Mouse (Mus musculus) liver, embryonic 16.5 days (tissue): ENCODE data around the gene Gimap4. TPM values are rescaled to one million over a fixed set of nuclear protein-coding genes. Genes with fewer than 3 reads are reported as not detected.

Experiments used
- ATAC-seq: fragments of 200-750 bp; cut with Nextera tagmentation; 2 replicates; pipeline ENCODE4 v1.8.0; 2017; ENCODE audit warnings: low read depth, mild to moderate bottlenecking, moderate number of reproducible peaks, moderate library complexity
- H3K27ac ChIP-seq: fragments of 300-500 bp; sonication (generic); 2 replicates; pipeline ENCODE4 v1.5.1; 2014; ENCODE audit warnings: mild to moderate bottlenecking, low read length
- H3K27me3 ChIP-seq: fragments of 300-500 bp; sonication (generic); 2 replicates; pipeline ENCODE4 v1.6.1; 2014; ENCODE audit warnings: low read depth, low read length, mixed read lengths; ENCODE audit not compliant: control insufficient read depth, insufficient read depth
- H3K36me3 ChIP-seq: fragments of 300-500 bp; sonication (generic); 2 replicates; pipeline ENCODE4 v1.6.1; 2014; ENCODE audit warnings: mild to moderate bottlenecking; ENCODE audit not compliant: control insufficient read depth, insufficient read depth
- H3K4me1 ChIP-seq: fragments of 300-500 bp; sonication (generic); 2 replicates; pipeline ENCODE4 v1.6.1; 2014; ENCODE audit warnings: low read depth, low read length, mixed read lengths; ENCODE audit not compliant: control insufficient read depth
- H3K4me2 ChIP-seq: fragments of 300-500 bp; sonication (generic); 2 replicates; pipeline ENCODE4 v1.6.1; 2014; ENCODE audit warnings: low read depth, low read length, mixed read lengths
- H3K4me3 ChIP-seq: fragments of 300-500 bp; sonication (generic); 2 replicates; pipeline ENCODE4 v1.5.1; 2014; ENCODE audit warnings: low read depth, mild to moderate bottlenecking, low read length
- H3K9ac ChIP-seq: fragments of 300-500 bp; sonication (generic); 2 replicates; pipeline ENCODE4 v1.6.1; 2014; ENCODE audit warnings: low read depth, low read length
- H3K9me3 ChIP-seq: fragments of 300-500 bp; sonication (generic); replicated peaks from 2 replicates; pipeline ENCODE4 v1.6.1; 2016; ENCODE audit warnings: low read length; ENCODE audit not compliant: control insufficient read depth
- WGBS: fragments of 180-500 bp; shearing (Covaris S2); extraction: QIAGEN DNeasy Blood & Tissue Kit; methylation state at CpG from one replicate; pipeline ENCODE4 v1.1.7; 2014; ENCODE audit not compliant: insufficient replicate concordance; 5-methylcytosine and 5-hydroxymethylcytosine counted together
- polyA plus RNA-seq: library from polyadenylated mRNA; unstranded; fragments of >200 nt; fragmentation: Nextera tagmentation; extraction: Ambion mirVana; gene quantifications from 2 replicates; pipeline ENCODE4 v1.2.1, GENCODE M21; 2015

Gimap4 gene
- polyA plus RNA-seq, 1 experiment from 2014 or later: 11.0 TPM

GRCm38 (mm10) chr6:48692962-48693361 lies 8.6 kb downstream of the Gimap4 start:
- H3K4me3 ChIP-seq: no peak overlapping the region
- no peak for ATAC-seq
- no peaks in the 10 kb centered on the region for H3K27me3 ChIP-seq
- H3K4me1 ChIP-seq: no peaks in the 10 kb centered on the region
- no peaks in the 10 kb centered on the region for H3K36me3 ChIP-seq
- no peaks in the 10 kb centered on the region for H3K9me3 ChIP-seq
- 61% methylated on average over 6 of the region's 6 CpGs for WGBS
- H3K4me2 ChIP-seq: no peak overlapping the region
- no peak overlapping the region for H3K27ac ChIP-seq
- H3K9ac ChIP-seq: no peak overlapping the region

- no peaks in the 10 kb centered on the region for H3K27me3 ChIP-seq
- no peaks in the 10 kb centered on the region for H3K9me3 ChIP-seq
- no peak for ATAC-seq
- peak overlapping the region; percentile 44; the same call in 1 of the 2 replicates for H3K27ac ChIP-seq
- H3K36me3 ChIP-seq: no peaks in the 10 kb centered on the region
- WGBS: 53% methylated on average over 4 of the region's 4 CpGs
- no peak overlapping the region for H3K4me2 ChIP-seq
- no peak overlapping the region for H3K9ac ChIP-seq
- H3K4me1 ChIP-seq: no peaks in the 10 kb centered on the region; the same call in 1 of the 2 replicates
- no peak overlapping the region for H3K4me3 ChIP-seq
These were observed 12.6 kb downstream of the Gimap4 start for GRCm38 (mm10) chr6:48696830-48697554.

- H3K4me2 ChIP-seq: no peak overlapping the region
- no peaks in the 10 kb centered on the region for H3K9me3 ChIP-seq
- 25% methylated on average over 1 of the region's 1 CpGs for WGBS
- no peak overlapping the region for H3K4me3 ChIP-seq
- H3K27me3 ChIP-seq: no peaks in the 10 kb centered on the region
- no peak overlapping the region for H3K9ac ChIP-seq
- no peak for ATAC-seq
- H3K36me3 ChIP-seq: no peaks in the 10 kb centered on the region
- H3K27ac ChIP-seq: peak overlapping the region; percentile 44; the same call in 1 of the 2 replicates
- H3K4me1 ChIP-seq: no peaks in the 10 kb centered on the region; the same call in 1 of the 2 replicates
These were observed 13.2 kb downstream of the Gimap4 start for GRCm38 (mm10) chr6:48697555-48697930.

- no peak overlapping the region for H3K27ac ChIP-seq
These were observed 13.9 kb downstream of the Gimap4 start for GRCm38 (mm10) chr6:48698066-48698856.

GRCm38 (mm10) chr6:48698888-48699287 lies 14.5 kb downstream of the Gimap4 start:
- Histone ChIP-seq H3K4me1 (no peaks in the 10 kb centered on the region; the same call in 1 of the 2 replicates), H3K9ac (no peak overlapping the region), H3K27ac (no peak overlapping the region), H3K9me3 (no peaks in the 10 kb centered on the region), H3K27me3 (no peaks in the 10 kb centered on the region), H3K4me3 (no peak overlapping the region), H3K36me3 (no peaks in the 10 kb centered on the region), H3K4me2 (no peak overlapping the region)
- 14% methylated on average over 3 of the region's 3 CpGs for WGBS
- no peak for ATAC-seq

More at GRCm38 (mm10) chr6:48698066-48698856, 13.9 kb downstream of the Gimap4 start:
- WGBS: 47% methylated on average over 7 of the region's 7 CpGs
- H3K4me3 ChIP-seq: no peak overlapping the region
- no peak overlapping the region for H3K9ac ChIP-seq
- no peaks in the 10 kb centered on the region for H3K9me3 ChIP-seq
- no peaks in the 10 kb centered on the region for H3K36me3 ChIP-seq
- no peak for ATAC-seq
- H3K4me2 ChIP-seq: no peak overlapping the region
- no peaks in the 10 kb centered on the region for H3K27me3 ChIP-seq
- no peaks in the 10 kb centered on the region; the same call in 1 of the 2 replicates for H3K4me1 ChIP-seq

- ATAC-seq: peak; percentile 60
- 13% methylated on average over 5 of the region's 5 CpGs for WGBS
- no peaks in the 10 kb centered on the region for H3K27me3 ChIP-seq
- H3K4me1 ChIP-seq: no peaks in the 10 kb centered on the region; the same call in 1 of the 2 replicates
- no peak overlapping the region for H3K4me2 ChIP-seq
- no peaks in the 10 kb centered on the region for H3K36me3 ChIP-seq
- peak overlapping the region; percentile 32; the same call in 1 of the 2 replicates for H3K27ac ChIP-seq
- no peak overlapping the region for H3K4me3 ChIP-seq
- H3K9me3 ChIP-seq: no peaks in the 10 kb centered on the region
- no peak overlapping the region for H3K9ac ChIP-seq
These were observed 16.1 kb downstream of the Gimap4 start for GRCm38 (mm10) chr6:48700251-48701075.

GRCm38 (mm10) chr6:48702146-48702545 lies 17.8 kb downstream of the Gimap4 start:
- Histone ChIP-seq H3K27me3 (no peaks in the 10 kb centered on the region), H3K4me2 (no peak overlapping the region), H3K27ac (no peak overlapping the region), H3K4me3 (no peak overlapping the region), H3K4me1 (no peaks in the 10 kb centered on the region; the same call in 1 of the 2 replicates), H3K9me3 (no peaks in the 10 kb centered on the region), H3K36me3 (no peaks in the 10 kb centered on the region), H3K9ac (no peak overlapping the region)
- 72% methylated on average over 7 of the region's 7 CpGs for WGBS
- no peak for ATAC-seq

GRCm38 (mm10) chr6:48702601-48703000 lies 18.3 kb downstream of the Gimap4 start:
- H3K27ac ChIP-seq: no peak overlapping the region

More at GRCm38 (mm10) chr6:48702601-48703000, 18.3 kb downstream of the Gimap4 start:
- Histone ChIP-seq H3K27me3 (no peaks in the 10 kb centered on the region), H3K9me3 (no peaks in the 10 kb centered on the region), H3K9ac (no peak overlapping the region), H3K4me3 (no peak overlapping the region), H3K36me3 (no peaks in the 10 kb centered on the region), H3K4me1 (no peaks in the 10 kb centered on the region; the same call in 1 of the 2 replicates), H3K4me2 (no peak overlapping the region)
- WGBS: 68% methylated on average over 5 of the region's 5 CpGs
- ATAC-seq: no peak
